Mouse (Mus musculus) kidney, postnatal 10 days (tissue): ENCODE data around the gene Mad2l1bp.

Source experiments
- DNase-seq: peaks from one replicate; pipeline ENCODE4 v3.0.0; 2021; ENCODE audit warnings: mixed read lengths

Mad2l1bp gene

GRCm38 (mm10) chr17:46152847-46153782, at the start of gene Mad2l1bp:
Mad2l1bp (minus strand) TSS chr17:46153553.
- peak; percentile 93 for DNase-seq

GRCm38 (mm10) chr17:46203078-46203477, 49.7 kb upstream of the Mad2l1bp start:
- DNase-seq, result peak; percentile 53

- peak; percentile 96 for DNase-seq
Observed at GRCm38 (mm10) chr17:46202421-46203071, 49.2 kb upstream of the Mad2l1bp start, which contains the start of the genes Polh and Xpo5. Polh (minus strand) TSS chr17:46202645. Xpo5 (plus strand) TSS chr17:46202782.

GRCm38 (mm10) chr17:46201151-46201550, 47.8 kb upstream of the Mad2l1bp start:
- DNase-seq, result peak; percentile 17

- DNase-seq, result no peak
Observed at GRCm38 (mm10) chr17:46188829-46189228, 35.5 kb upstream of the Mad2l1bp start.

- DNase-seq, result peak; percentile 48
Observed at GRCm38 (mm10) chr17:46182273-46182672, 28.9 kb upstream of the Mad2l1bp start.

GRCm38 (mm10) chr17:46170538-46170937, 17.2 kb upstream of the Mad2l1bp start:
- peak; percentile 32 for DNase-seq

- DNase-seq, result no peak
Observed at GRCm38 (mm10) chr17:46168768-46169167, 15.4 kb upstream of the Mad2l1bp start.

- DNase-seq, result peak; percentile 28
Observed at GRCm38 (mm10) chr17:46168318-46168717, 15.0 kb upstream of the Mad2l1bp start.

GRCm38 (mm10) chr17:46167014-46167413, 13.7 kb upstream of the Mad2l1bp start:
- DNase-seq, result peak; percentile 35

- DNase-seq, result no peak
Observed at GRCm38 (mm10) chr17:46166270-46166669, 12.9 kb upstream of the Mad2l1bp start.

- DNase-seq, result peak; percentile 11
Observed at GRCm38 (mm10) chr17:46165460-46165859, 12.1 kb upstream of the Mad2l1bp start.

GRCm38 (mm10) chr17:46164791-46165190, 11.4 kb upstream of the Mad2l1bp start:
- no peak for DNase-seq

GRCm38 (mm10) chr17:46164301-46164700, 10.9 kb upstream of the Mad2l1bp start:
- no peak for DNase-seq

- DNase-seq, result peak; percentile 58
Observed at GRCm38 (mm10) chr17:46162951-46163421, 9.6 kb upstream of the Mad2l1bp start.

GRCm38 (mm10) chr17:46162551-46162950, 9.2 kb upstream of the Mad2l1bp start:
- DNase-seq, result no peak

- DNase-seq, result no peak
Observed at GRCm38 (mm10) chr17:46161710-46162109, 8.4 kb upstream of the Mad2l1bp start.

- DNase-seq, result no peak
Observed at GRCm38 (mm10) chr17:46161179-46161578, 7.8 kb upstream of the Mad2l1bp start.

- DNase-seq, result peak; percentile 97
Observed at GRCm38 (mm10) chr17:46160686-46161085, 7.3 kb upstream of the Mad2l1bp start, which contains the start of gene Gtpbp2. Gtpbp2 (plus strand) TSS chr17:46161032.

- DNase-seq, result peak; percentile 96
Observed at GRCm38 (mm10) chr17:46160090-46160662, 6.8 kb upstream of the Mad2l1bp start.

- DNase-seq, result no peak
Observed at GRCm38 (mm10) chr17:46159236-46159635, 5.9 kb upstream of the Mad2l1bp start.

GRCm38 (mm10) chr17:46157131-46157530, 3.8 kb upstream of the Mad2l1bp start:
- DNase-seq, result no peak

- DNase-seq, result no peak
Observed at GRCm38 (mm10) chr17:46156680-46157079, 3.3 kb upstream of the Mad2l1bp start.
